Mouse (Mus musculus) lung, embryonic 16.5 days (tissue): ENCODE measurements around the gene Agbl1. TPM values are rescaled to one million over a fixed set of nuclear protein-coding genes. Genes with fewer than 3 reads are reported as not detected.
A peak's percentile ranks its signal among the peaks of the same experiment; 100 is the strongest.
"Not testable (repeated sequence)": the region's sequence is repeated elsewhere in the genome, so short reads cannot be mapped to it uniquely, and the experiment has no call there.

ENCODE experiments used
- ATAC-seq: fragments of 200-750 bp; cut with Nextera tagmentation; 2 replicates; pipeline ENCODE4 v1.8.0; 2017; ENCODE audit warnings: low read depth, mild to moderate bottlenecking, moderate library complexity
- H3K27ac ChIP-seq: fragments of 300-500 bp; sonication (generic); 2 replicates; pipeline ENCODE4 v1.5.1; 2014; ENCODE audit warnings: mild to moderate bottlenecking, control low read depth, low read length
- H3K27me3 ChIP-seq: fragments of 300-500 bp; sonication (generic); 2 replicates; pipeline ENCODE4 v1.6.1; 2014; ENCODE audit warnings: low read depth, low read length, mixed read lengths; ENCODE audit not compliant: control insufficient read depth, insufficient read depth
- H3K36me3 ChIP-seq: fragments of 300-500 bp; sonication (generic); 2 replicates; pipeline ENCODE4 v1.6.1; 2014; ENCODE audit warnings: low read length; ENCODE audit not compliant: control insufficient read depth, insufficient read depth
- H3K4me1 ChIP-seq: fragments of 300-500 bp; sonication (generic); replicated peaks from 2 replicates; pipeline ENCODE4 v1.6.1; 2014; ENCODE audit warnings: low read length, mixed read lengths; ENCODE audit not compliant: control insufficient read depth, insufficient read depth
- H3K4me2 ChIP-seq: fragments of 300-500 bp; sonication (generic); 2 replicates; pipeline ENCODE4 v1.6.1; 2014; ENCODE audit warnings: low read depth, low read length, control low read depth
- H3K4me3 ChIP-seq: fragments of 300-500 bp; sonication (generic); 2 replicates; pipeline ENCODE4 v1.5.1; 2014; ENCODE audit warnings: mild to moderate bottlenecking, low read length, control low read depth
- H3K9ac ChIP-seq: fragments of 300-500 bp; sonication (generic); 2 replicates; pipeline ENCODE4 v1.6.1; 2014; ENCODE audit warnings: low read length, control low read depth
- H3K9me3 ChIP-seq: fragments of 300-500 bp; sonication (generic); 2 replicates; pipeline ENCODE4 v1.6.1; 2016; ENCODE audit warnings: low read length; ENCODE audit not compliant: control insufficient read depth
- WGBS: fragments of 180-500 bp; shearing (Covaris S2); extraction: QIAGEN DNeasy Blood & Tissue Kit; methylation state at CpG from one replicate; pipeline ENCODE4 v1.1.7; 2014; 5-methylcytosine and 5-hydroxymethylcytosine counted together
- polyA plus RNA-seq: library from polyadenylated mRNA; unstranded; fragments of >200 nt; fragmentation: Nextera tagmentation; extraction: Ambion mirVana; gene quantifications from 2 replicates; pipeline ENCODE4 v1.2.1, GENCODE M21; 2015

The Agbl1 gene
- polyA plus RNA-seq, 1 experiment from 2014 or later: not detected

- no peak overlapping the region for H3K27ac ChIP-seq
- no peak overlapping the region for H3K4me3 ChIP-seq
- no peaks in the 10 kb centered on the region for H3K4me1 ChIP-seq
- no peaks in the 10 kb centered on the region for H3K27me3 ChIP-seq
- no peak overlapping the region for H3K9ac ChIP-seq
- H3K36me3 ChIP-seq: no peaks in the 10 kb centered on the region
- no peak overlapping the region for H3K4me2 ChIP-seq
- no peaks in the 10 kb centered on the region for H3K9me3 ChIP-seq
- no peak for ATAC-seq
- WGBS: 75% methylated on average over 2 of the region's 2 CpGs
These were observed 370.5 kb downstream of the Agbl1 start for GRCm38 (mm10) chr7:76600050-76600690.

- H3K9me3 ChIP-seq: no peaks in the 10 kb centered on the region
- H3K4me2 ChIP-seq: no peak overlapping the region
- H3K27me3 ChIP-seq: no peaks in the 10 kb centered on the region
- no peaks in the 10 kb centered on the region for H3K4me1 ChIP-seq
- no peak overlapping the region for H3K9ac ChIP-seq
- no peak for ATAC-seq
- H3K4me3 ChIP-seq: no peak overlapping the region
- H3K36me3 ChIP-seq: no peaks in the 10 kb centered on the region
- no peak overlapping the region for H3K27ac ChIP-seq
These were observed 399.8 kb downstream of the Agbl1 start for GRCm38 (mm10) chr7:76629528-76629927.

- Histone ChIP-seq H3K4me2 (no peak overlapping the region), H3K4me1 (no peaks in the 10 kb centered on the region), H3K36me3 (no peaks in the 10 kb centered on the region), H3K27me3 (no peaks in the 10 kb centered on the region), H3K9ac (no peak overlapping the region), H3K9me3 (no peaks in the 10 kb centered on the region), H3K27ac (no peak overlapping the region), H3K4me3 (no peak overlapping the region)
- ATAC-seq: peak; percentile 95
- 31% methylated on average over 4 of the region's 4 CpGs for WGBS
These were observed 421.3 kb downstream of the Agbl1 start for GRCm38 (mm10) chr7:76650984-76651383.

GRCm38 (mm10) chr7:76661072-76661471, 431.4 kb downstream of the Agbl1 start:
- WGBS: 20% methylated on average over 5 of the region's 5 CpGs
- H3K9ac ChIP-seq: no peak overlapping the region
- no peak overlapping the region for H3K4me2 ChIP-seq
- no peaks in the 10 kb centered on the region for H3K36me3 ChIP-seq
- no peak overlapping the region for H3K4me3 ChIP-seq
- no peaks in the 10 kb centered on the region for H3K27me3 ChIP-seq
- ATAC-seq: peak; percentile 98
- H3K9me3 ChIP-seq: no peaks in the 10 kb centered on the region
- no peaks in the 10 kb centered on the region; the same call in 1 of the 2 replicates for H3K4me1 ChIP-seq
- H3K27ac ChIP-seq: peak overlapping the region; percentile 9; the same call in 1 of the 2 replicates

GRCm38 (mm10) chr7:76674856-76675255, 445.2 kb downstream of the Agbl1 start:
- WGBS: 76% methylated on average over 3 of the region's 3 CpGs
- ATAC-seq: no peak

GRCm38 (mm10) chr7:76701224-76701623, 471.5 kb downstream of the Agbl1 start:
- no peaks in the 10 kb centered on the region for H3K4me1 ChIP-seq
- no peaks in the 10 kb centered on the region for H3K36me3 ChIP-seq
- H3K9me3 ChIP-seq: no peaks in the 10 kb centered on the region
- H3K27me3 ChIP-seq: no peaks in the 10 kb centered on the region
- no peak overlapping the region for H3K4me2 ChIP-seq
- H3K27ac ChIP-seq: no peak overlapping the region
- H3K9ac ChIP-seq: no peak overlapping the region
- no peak overlapping the region for H3K4me3 ChIP-seq
- WGBS: 59% methylated on average over 1 of the region's 1 CpGs
- no peak for ATAC-seq

More at GRCm38 (mm10) chr7:76674856-76675255, 445.2 kb downstream of the Agbl1 start:
- H3K4me1 ChIP-seq: no peaks in the 10 kb centered on the region
- H3K27ac ChIP-seq: no peak overlapping the region
- H3K4me2 ChIP-seq: no peak overlapping the region
- no peaks in the 10 kb centered on the region for H3K9me3 ChIP-seq
- H3K4me3 ChIP-seq: no peak overlapping the region
- no peaks in the 10 kb centered on the region for H3K36me3 ChIP-seq
- H3K27me3 ChIP-seq: no peaks in the 10 kb centered on the region
- H3K9ac ChIP-seq: no peak overlapping the region

GRCm38 (mm10) chr7:76732220-76732619, 502.5 kb downstream of the Agbl1 start:
- not testable (repeated sequence) for H3K4me2 ChIP-seq, H3K36me3 ChIP-seq, H3K9ac ChIP-seq, H3K27ac ChIP-seq, H3K27me3 ChIP-seq, H3K4me3 ChIP-seq, ATAC-seq, H3K4me1 ChIP-seq, H3K9me3 ChIP-seq
- 88% methylated on average over 7 of the region's 7 CpGs for WGBS

- WGBS: 22% methylated on average over 5 of the region's 5 CpGs
- H3K4me3 ChIP-seq: no peak overlapping the region
- H3K4me2 ChIP-seq: no peak overlapping the region
- H3K4me1 ChIP-seq: peaks cover 2% of the 10 kb centered on the region; the same call in 1 of the 2 replicates
- H3K9me3 ChIP-seq: no peaks in the 10 kb centered on the region
- H3K27ac ChIP-seq: no peak overlapping the region
- no peaks in the 10 kb centered on the region for H3K36me3 ChIP-seq
- no peak overlapping the region for H3K9ac ChIP-seq
- peak; percentile 66 for ATAC-seq
- no peaks in the 10 kb centered on the region for H3K27me3 ChIP-seq
These were observed 547.7 kb downstream of the Agbl1 start for GRCm38 (mm10) chr7:76777237-76777855.

- 71% methylated on average over 4 of the region's 4 CpGs for WGBS
- Histone ChIP-seq H3K9me3 (no peaks in the 10 kb centered on the region), H3K27me3 (no peaks in the 10 kb centered on the region), H3K9ac (no peak overlapping the region), H3K27ac (no peak overlapping the region), H3K4me1 (peaks cover 2% of the 10 kb centered on the region; the same call in 1 of the 2 replicates), H3K4me3 (no peak overlapping the region), H3K36me3 (no peaks in the 10 kb centered on the region), H3K4me2 (no peak overlapping the region)
- no peak for ATAC-seq
These were observed 550.8 kb downstream of the Agbl1 start for GRCm38 (mm10) chr7:76780446-76780845.
